Mouse (Mus musculus): ENCODE results near the gene Mapkapk5. TPM values are rescaled to one million over a fixed set of nuclear protein-coding genes. Genes with fewer than 3 reads are reported as not detected.
"Not testable (repeated sequence)": the region's sequence is repeated elsewhere in the genome, so short reads cannot be mapped to it uniquely, and the experiment has no call there.

The Mapkapk5 gene
- polyA plus RNA-seq, 1 experiment = 68.7 TPM

DNA sequence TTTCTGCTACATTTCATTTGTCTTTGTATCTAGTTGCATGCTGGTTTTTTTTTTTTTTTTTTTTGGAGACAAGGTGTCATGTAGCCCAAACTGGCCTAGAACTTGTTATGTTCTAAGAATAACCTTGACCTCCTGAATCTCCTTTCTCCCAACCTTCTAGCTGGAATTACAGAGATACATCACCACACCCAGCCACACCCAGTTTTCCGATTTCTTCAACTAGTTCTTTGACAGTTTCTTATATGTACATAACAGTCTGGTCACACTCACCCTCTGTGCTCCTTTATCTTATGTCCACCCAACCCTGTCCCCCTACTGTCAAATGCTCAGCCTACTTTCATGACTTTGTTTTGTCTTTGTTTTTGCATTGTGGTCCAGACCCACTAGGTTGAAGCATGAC lies 38.9 kb downstream of the Mapkapk5 start:
- no peak for TF ChIP-seq FOSL1 (IDR thresholded peaks at IDR 0.05; ENCODE audit: insufficient read depth, low read length, poor library complexity, severe bottlenecking)
- no peak for TF ChIP-seq MYOD1 (IDR thresholded peaks at IDR 0.05; ENCODE audit: control insufficient read depth, insufficient read length, low read depth)
- no peak for TF ChIP-seq USF1 (IDR thresholded peaks at IDR 0.05; ENCODE audit: low read depth)
- no peak for TF ChIP-seq CEBPB (IDR thresholded peaks at IDR 0.05; ENCODE audit: low read depth)
- TF ChIP-seq MYOG (IDR thresholded peaks at IDR 0.05; ENCODE audit: control insufficient read depth, extremely low read depth, insufficient read length) = no peak
- TF ChIP-seq MAX (IDR thresholded peaks at IDR 0.05) = no peak
- TF ChIP-seq CTCF (IDR thresholded peaks at IDR 0.05; ENCODE audit: control insufficient read depth, insufficient read depth, insufficient read length) = no peak
- H3ac ChIP-seq (ENCODE audit: control insufficient read depth, insufficient read length, low read depth) = no peak overlapping the region
- no peaks in the 10 kb centered on the region for H3K79me3 ChIP-seq (ENCODE audit: low read depth)
- H3K4me3 ChIP-seq (ENCODE audit: insufficient read depth, poor library complexity, severe bottlenecking) = no peak overlapping the region
- peaks cover 11% of the 10 kb centered on the region for H3K27me3 ChIP-seq (ENCODE audit: control insufficient read depth, insufficient read depth, insufficient read length)
- H3K36me3 ChIP-seq (ENCODE audit: control insufficient read depth, insufficient read depth) = no peaks in the 10 kb centered on the region
- no peaks in the 10 kb centered on the region for H3K79me2 ChIP-seq (ENCODE audit: control insufficient read depth, insufficient read depth)

DNA sequence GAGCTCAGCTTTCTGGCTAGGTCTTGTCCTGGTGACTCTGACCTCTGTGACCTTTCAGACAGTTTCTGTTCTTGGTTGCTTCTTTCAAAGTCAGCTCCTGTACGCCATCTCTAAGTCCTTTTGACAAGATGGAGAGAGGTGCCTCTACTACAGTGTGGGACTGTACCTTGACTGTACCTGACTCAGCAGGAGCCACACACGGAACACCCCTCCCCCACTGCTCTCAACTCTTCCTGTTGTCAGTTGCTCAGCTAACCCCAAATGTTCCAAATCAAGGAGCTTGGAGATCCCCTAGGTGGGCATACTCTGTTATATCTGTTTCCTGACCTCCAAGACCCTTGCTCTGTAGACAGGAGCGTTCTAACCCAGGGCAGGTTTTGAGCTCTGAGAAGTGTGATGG lies 42.5 kb downstream of the Mapkapk5 start, which contains the start of gene Adam1b:
TSS of gene Adam1b (minus strand) at position 205 of the 400 bp plus-strand sequence.
- TF ChIP-seq CTCF (IDR thresholded peaks at IDR 0.05; ENCODE audit: control insufficient read depth, insufficient read depth, insufficient read length) = no peak
- Histone ChIP-seq H3K36me3 (ENCODE audit: control insufficient read depth, insufficient read depth) (no peaks in the 10 kb centered on the region), H3K79me2 (ENCODE audit: control insufficient read depth, insufficient read depth) (no peaks in the 10 kb centered on the region), H3K4me3 (ENCODE audit: insufficient read depth, poor library complexity, severe bottlenecking) (no peak within 1 kb of the TSS), H3K79me3 (ENCODE audit: low read depth) (no peaks in the 10 kb centered on the region), H3ac (ENCODE audit: control insufficient read depth, insufficient read length, low read depth) (no peak within 1 kb of the TSS), H3K27me3 (ENCODE audit: control insufficient read depth, insufficient read depth, insufficient read length) (peaks cover 24% of the 10 kb centered on the region)

DNA sequence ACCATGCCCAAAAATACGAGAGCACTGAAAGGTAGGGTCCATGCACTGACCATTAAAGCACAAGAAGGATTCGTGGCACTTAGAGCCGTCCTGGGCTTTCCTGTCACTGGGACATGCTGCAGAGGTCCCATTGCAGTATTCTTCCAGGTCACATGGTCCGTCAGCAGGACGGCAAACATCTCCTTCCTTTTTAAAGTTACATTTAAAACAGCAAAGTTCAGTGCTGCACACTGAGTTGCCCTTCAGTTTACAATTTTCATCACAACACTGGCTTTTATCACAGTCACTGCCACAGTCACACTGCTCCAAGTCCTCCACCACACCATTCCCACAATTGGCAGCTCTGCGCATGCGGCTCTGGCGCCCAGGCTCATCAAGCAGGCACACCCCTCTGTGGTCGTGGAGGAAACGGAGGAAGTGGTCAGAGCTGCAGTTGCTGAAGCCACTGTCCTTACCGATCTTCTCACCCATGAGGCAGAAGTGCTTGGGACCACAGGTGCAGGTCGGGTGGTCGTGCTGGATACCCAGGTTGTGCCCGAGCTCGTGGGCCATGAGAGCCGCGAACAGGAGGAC lies 44.2 kb downstream of the Mapkapk5 start:
- not testable (repeated sequence) for H3K79me3 ChIP-seq (ENCODE audit: low read depth); H3ac ChIP-seq (ENCODE audit: control insufficient read depth, insufficient read length, low read depth); H3K79me2 ChIP-seq (ENCODE audit: control insufficient read depth, insufficient read depth); H3K36me3 ChIP-seq (ENCODE audit: control insufficient read depth, insufficient read depth); H3K4me3 ChIP-seq (ENCODE audit: insufficient read depth, poor library complexity, severe bottlenecking)
- peaks cover 24% of the 10 kb centered on the region for H3K27me3 ChIP-seq (ENCODE audit: control insufficient read depth, insufficient read depth, insufficient read length)

DNA sequence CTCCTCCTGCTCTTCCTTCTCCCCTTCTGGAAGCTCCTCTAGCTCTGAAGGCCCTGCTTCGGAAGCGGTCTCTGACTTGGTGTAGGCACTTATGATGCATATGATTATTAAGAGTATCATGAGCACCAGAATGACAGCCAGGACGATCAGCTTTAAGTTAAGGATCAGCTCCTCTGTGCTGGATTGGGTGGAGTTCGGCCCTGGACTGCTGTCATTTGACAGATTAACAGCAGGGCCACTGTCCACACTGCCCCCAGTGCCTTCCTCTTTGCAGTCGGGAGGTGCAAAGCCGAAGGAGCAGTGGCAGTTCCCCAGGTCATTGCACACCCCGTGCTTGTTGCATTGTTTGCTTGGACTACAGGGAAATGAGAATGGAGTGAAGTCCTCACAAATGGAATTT lies 45.0 kb downstream of the Mapkapk5 start:
- no peaks in the 10 kb centered on the region for H3K36me3 ChIP-seq (ENCODE audit: control insufficient read depth, insufficient read depth)
- H3K79me2 ChIP-seq (ENCODE audit: control insufficient read depth, insufficient read depth) = no peaks in the 10 kb centered on the region
- H3ac ChIP-seq (ENCODE audit: control insufficient read depth, insufficient read length, low read depth) = no peak overlapping the region
- no peaks in the 10 kb centered on the region for H3K79me3 ChIP-seq (ENCODE audit: low read depth)
- peaks cover 24% of the 10 kb centered on the region for H3K27me3 ChIP-seq (ENCODE audit: control insufficient read depth, insufficient read depth, insufficient read length)
- no peak overlapping the region for H3K4me3 ChIP-seq (ENCODE audit: insufficient read depth, poor library complexity, severe bottlenecking)
- TF ChIP-seq CTCF (IDR thresholded peaks at IDR 0.05; ENCODE audit: control insufficient read depth, insufficient read depth, insufficient read length) (no peak), MYOD1 (IDR thresholded peaks at IDR 0.05; ENCODE audit: control insufficient read depth, insufficient read length, low read depth) (no peak), MYOG (IDR thresholded peaks at IDR 0.05; ENCODE audit: control insufficient read depth, extremely low read depth, insufficient read length) (no peak), CEBPB (IDR thresholded peaks at IDR 0.05; ENCODE audit: low read depth) (no peak), USF1 (IDR thresholded peaks at IDR 0.05; ENCODE audit: low read depth) (no peak), FOSL1 (IDR thresholded peaks at IDR 0.05; ENCODE audit: insufficient read depth, low read length, poor library complexity, severe bottlenecking) (no peak), MAX (IDR thresholded peaks at IDR 0.05) (no peak)

DNA sequence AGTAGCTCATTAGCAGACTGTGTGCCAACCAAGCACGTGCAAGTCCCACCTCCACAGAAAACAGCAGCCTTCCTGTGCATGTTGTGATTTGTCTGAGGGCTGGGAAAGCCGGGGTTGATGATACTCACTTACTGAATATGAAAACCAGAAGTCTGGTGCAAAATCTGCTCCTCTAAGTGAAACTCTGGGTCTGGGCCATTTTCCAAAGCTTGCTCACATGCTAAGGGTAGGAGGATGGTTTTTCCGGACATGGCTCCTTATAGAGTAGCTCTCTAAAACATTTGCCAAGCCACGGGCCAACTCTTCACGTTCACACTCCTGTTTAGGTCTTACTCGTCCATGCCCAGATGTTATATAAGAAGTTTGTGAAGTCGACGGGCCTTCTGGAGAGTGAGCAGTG lies 52.4 kb downstream of the Mapkapk5 start:
- Histone ChIP-seq H3K27me3 (ENCODE audit: control insufficient read depth, insufficient read depth, insufficient read length) (peaks cover 33% of the 10 kb centered on the region), H3K79me3 (ENCODE audit: low read depth) (no peaks in the 10 kb centered on the region), H3ac (ENCODE audit: control insufficient read depth, insufficient read length, low read depth) (no peak overlapping the region), H3K36me3 (ENCODE audit: control insufficient read depth, insufficient read depth) (no peaks in the 10 kb centered on the region), H3K4me3 (ENCODE audit: insufficient read depth, poor library complexity, severe bottlenecking) (no peak overlapping the region), H3K79me2 (ENCODE audit: control insufficient read depth, insufficient read depth) (no peaks in the 10 kb centered on the region)
- TF ChIP-seq USF1 (IDR thresholded peaks at IDR 0.05; ENCODE audit: low read depth) = no peak
- no peak for TF ChIP-seq MAX (IDR thresholded peaks at IDR 0.05)
- TF ChIP-seq CTCF (IDR thresholded peaks at IDR 0.05; ENCODE audit: control insufficient read depth, insufficient read depth, insufficient read length) = no peak
- no peak for TF ChIP-seq CEBPB (IDR thresholded peaks at IDR 0.05; ENCODE audit: low read depth)
- no peak for TF ChIP-seq MYOG (IDR thresholded peaks at IDR 0.05; ENCODE audit: control insufficient read depth, extremely low read depth, insufficient read length)
- TF ChIP-seq MYOD1 (IDR thresholded peaks at IDR 0.05; ENCODE audit: control insufficient read depth, insufficient read length, low read depth) = no peak
- TF ChIP-seq FOSL1 (IDR thresholded peaks at IDR 0.05; ENCODE audit: insufficient read depth, low read length, poor library complexity, severe bottlenecking) = no peak

DNA sequence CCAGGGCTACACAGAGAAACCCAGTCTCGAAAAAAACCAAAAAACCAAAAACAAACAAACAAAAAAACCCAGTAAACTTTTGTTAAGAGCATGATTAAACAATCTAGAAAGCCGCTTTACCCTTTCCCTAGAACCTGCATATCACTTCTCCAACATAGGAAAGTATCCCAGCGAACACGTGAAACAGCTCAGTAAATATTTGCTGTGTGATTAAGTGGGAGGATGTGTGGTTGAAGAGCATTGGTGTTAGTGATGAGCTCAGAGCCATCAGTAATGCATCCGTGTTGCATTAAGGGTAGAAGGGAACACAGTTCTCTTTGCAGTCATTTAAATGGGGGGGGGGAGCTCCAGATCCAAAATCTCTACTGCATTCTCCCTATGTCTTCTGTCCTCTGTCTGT lies 60.9 kb downstream of the Mapkapk5 start:
- TF ChIP-seq CTCF (IDR thresholded peaks at IDR 0.05; ENCODE audit: control insufficient read depth, insufficient read depth, insufficient read length) (no peak), MAX (IDR thresholded peaks at IDR 0.05) (no peak), FOSL1 (IDR thresholded peaks at IDR 0.05; ENCODE audit: insufficient read depth, low read length, poor library complexity, severe bottlenecking) (no peak), MYOG (IDR thresholded peaks at IDR 0.05; ENCODE audit: control insufficient read depth, extremely low read depth, insufficient read length) (no peak), MYOD1 (IDR thresholded peaks at IDR 0.05; ENCODE audit: control insufficient read depth, insufficient read length, low read depth) (no peak), USF1 (IDR thresholded peaks at IDR 0.05; ENCODE audit: low read depth) (no peak), CEBPB (IDR thresholded peaks at IDR 0.05; ENCODE audit: low read depth) (no peak)
- H3K36me3 ChIP-seq (ENCODE audit: control insufficient read depth, insufficient read depth) = no peaks in the 10 kb centered on the region
- H3K79me2 ChIP-seq (ENCODE audit: control insufficient read depth, insufficient read depth) = no peaks in the 10 kb centered on the region
- no peaks in the 10 kb centered on the region for H3K79me3 ChIP-seq (ENCODE audit: low read depth)
- H3K4me3 ChIP-seq (ENCODE audit: insufficient read depth, poor library complexity, severe bottlenecking) = no peak overlapping the region
- no peak overlapping the region for H3ac ChIP-seq (ENCODE audit: control insufficient read depth, insufficient read length, low read depth)
- peaks cover 31% of the 10 kb centered on the region for H3K27me3 ChIP-seq (ENCODE audit: control insufficient read depth, insufficient read depth, insufficient read length)

Data from C2C12 (cell line).